In the genomic region with DNA sequence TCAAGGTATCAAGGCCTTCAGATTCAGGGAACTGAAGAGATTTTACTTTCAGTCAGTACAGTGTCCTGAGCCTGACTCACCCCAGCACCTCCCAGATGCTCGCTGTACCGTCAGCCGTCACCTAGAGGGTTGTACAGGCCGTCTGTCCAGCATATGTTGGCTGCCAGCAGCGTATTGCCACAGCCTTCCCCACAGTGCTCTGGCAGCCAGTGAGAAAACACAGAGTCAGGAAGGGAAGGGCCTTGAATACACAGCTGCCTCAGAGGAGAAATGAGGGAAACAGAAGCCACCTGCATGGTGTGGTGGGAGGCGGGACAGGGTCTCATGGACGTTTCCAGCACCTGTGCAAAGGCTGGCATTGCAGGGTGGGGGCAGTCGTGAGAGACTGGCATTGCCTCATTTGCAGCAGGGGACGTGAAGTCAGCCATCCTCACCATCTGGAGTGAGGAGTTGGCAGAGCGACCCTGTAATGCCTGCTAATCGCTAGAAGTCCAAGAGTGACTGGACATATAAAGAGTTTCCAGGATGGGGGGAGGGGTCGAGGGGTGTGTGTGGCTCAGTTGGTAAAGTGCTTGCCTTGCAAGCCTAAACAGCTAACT, we compare ENCODE assay signal across 11 mouse cellular contexts.
DNase-seq lines count a peak whose midpoint lies in the region; ATAC-seq and TF ChIP-seq lines count a peak whose summit lies in the region.
"Had no signal": no experiment of that assay in that cellular context is flagged by ENCODE, and none has a peak within 500 bp of the region (broad histone marks: within the 10 kb centered on the region; RNA-seq: fewer than 3 reads in every experiment).

No protein-coding gene starts in this region.

- 40% methylated on average over 12 of the region's 12 CpGs for WGBS in hindbrain, embryonic 13.5 days
- 57% methylated on average over 12 of the region's 12 CpGs for WGBS in midbrain, embryonic 14.5 days

- peak; percentile 81 to 89 for DNase-seq in cerebellum, postnatal 10 days
- DNase-seq in cerebellum, postnatal 36 days, result no peak
- DNase-seq in brain, embryonic 14.5 days (ENCODE audit: low read depth), result peak; percentile 74
- no peak for DNase-seq in midbrain, embryonic 14.5 days
- DNase-seq in testis, postnatal 14 days (ENCODE audit: low spot score), result no peak
- no peak for DNase-seq in thymus, adult 18-20 months
- no peak for DNase-seq in layer of hippocampus, postnatal 25 days (ENCODE audit: extremely low spot score in 1 of 2, low spot score in 1 of 2)

- H3K4me1 ChIP-seq in hindbrain, embryonic 13.5 days (replicated peaks), result peaks cover 45% of the 10 kb centered on the region
- H3K4me1 ChIP-seq in midbrain, embryonic 14.5 days (ENCODE audit: control insufficient read depth, insufficient read depth, low read length), result peaks cover 7% of the 10 kb centered on the region

- no peak overlapping the region for H3K4me3 ChIP-seq in hindbrain, embryonic 13.5 days
- no peak overlapping the region for H3K4me3 ChIP-seq in midbrain, embryonic 14.5 days (replicated peaks; ENCODE audit: low read depth, low read length)
- H3K4me3 ChIP-seq: embryonic facial prominence, embryonic 12.5 days had no signal

- no peaks in the 10 kb centered on the region for H3K9me3 ChIP-seq in hindbrain, embryonic 13.5 days
- no peaks in the 10 kb centered on the region for H3K9me3 ChIP-seq in midbrain, embryonic 14.5 days (ENCODE audit: control insufficient read depth, low read length)
- H3K9me3 ChIP-seq: embryonic facial prominence, embryonic 12.5 days had no signal

- peaks cover 19% of the 10 kb centered on the region; the same call in 1 of the 2 replicates for H3K27me3 ChIP-seq in hindbrain, embryonic 13.5 days
- no peaks in the 10 kb centered on the region for H3K27me3 ChIP-seq in midbrain, embryonic 14.5 days (ENCODE audit: control insufficient read depth, insufficient read depth, low read length)
- H3K27me3 ChIP-seq: embryonic facial prominence, embryonic 12.5 days had no signal

- ATAC-seq in hindbrain, embryonic 13.5 days (ENCODE audit: low FRiP score), result 0 out of 2 replicates have a peak, but pooled peaks have one; percentile 14
- 0 out of 2 replicates have a peak, but pooled peaks have one; percentile 21 for ATAC-seq in midbrain, embryonic 14.5 days (ENCODE audit: low FRiP score, low TSS enrichment)
- ATAC-seq: activated CD4-positive, CD25-positive, alpha-beta regulatory T cell, adult 4 months had no signal

- TF ChIP-seq POLR2A in brain, embryonic 14.5 days (IDR thresholded peaks at IDR 0.05; ENCODE audit: borderline replicate concordance, extremely low read depth, insufficient read depth, insufficient read length, poor library complexity, severe bottlenecking), result no peak

- no peak for TF ChIP-seq CTCF in brain, embryonic 14.5 days (IDR thresholded peaks at IDR 0.05; ENCODE audit: borderline replicate concordance, extremely low read depth, insufficient read depth, insufficient read length)

- no peaks in the 10 kb centered on the region for H3K36me3 ChIP-seq in hindbrain, embryonic 13.5 days
- no peaks in the 10 kb centered on the region for H3K36me3 ChIP-seq in midbrain, embryonic 14.5 days (ENCODE audit: control insufficient read depth, insufficient read depth, low read length)

- H3K9ac ChIP-seq in hindbrain, embryonic 13.5 days, result no peak overlapping the region; the same call in 1 of the 2 replicates
- H3K9ac ChIP-seq in midbrain, embryonic 14.5 days (replicated peaks; ENCODE audit: low read length), result no peak overlapping the region
- H3K9ac ChIP-seq: embryonic facial prominence, embryonic 12.5 days had no signal

- peak overlapping the region; percentile 69 for H3K27ac ChIP-seq in hindbrain, embryonic 13.5 days
- no peak overlapping the region for H3K27ac ChIP-seq in midbrain, embryonic 14.5 days (replicated peaks; ENCODE audit: low read depth, low read length)
- H3K27ac ChIP-seq: embryonic facial prominence, embryonic 12.5 days; macrophage had no signal

- no peak overlapping the region for H3K4me2 ChIP-seq in hindbrain, embryonic 13.5 days
- H3K4me2 ChIP-seq in midbrain, embryonic 14.5 days (ENCODE audit: low read length), result no peak overlapping the region
- H3K4me2 ChIP-seq: embryonic facial prominence, embryonic 12.5 days had no signal

Comparison
In these comparisons a context has a peak if more than half of its experiments do, and no peak if none do; other contexts are left out.
1. DNase-seq: peak in cerebellum, postnatal 10 days (2 of 2) and brain, embryonic 14.5 days (single experiment); none in cerebellum, postnatal 36 days (0 of 2), midbrain, embryonic 14.5 days (single experiment), testis, postnatal 14 days (single experiment), thymus, adult 18-20 months (0 of 2) and layer of hippocampus, postnatal 25 days (0 of 2).